Mouse (Mus musculus): ENCODE data around the gene Taf3. TPM values are rescaled to one million over a fixed set of nuclear protein-coding genes. Genes with fewer than 3 reads are reported as not detected.
A peak's percentile ranks its signal among the peaks of the same experiment; 100 is the strongest.

Taf3 gene
- polyA plus RNA-seq, 1 experiment from 2014 or later = 7.8 TPM

- H3K4me2 ChIP-seq = peak overlapping the region; percentile 55
- H3K9me3 ChIP-seq (replicated peaks) = no peaks in the 10 kb centered on the region
- no peak overlapping the region for H3K27ac ChIP-seq
- H3K4me3 ChIP-seq = peak overlapping the region; percentile 22
- no peak overlapping the region for H3K9ac ChIP-seq
- H3K27me3 ChIP-seq = no peaks in the 10 kb centered on the region
- H3K4me1 ChIP-seq (replicated peaks) = peaks cover 5% of the 10 kb centered on the region; the same call in 1 of the 2 replicates
- no peak for ATAC-seq (replicated peaks; ENCODE audit: insufficient number of reproducible peaks, insufficient read depth, low FRiP score, low read depth)
- 3% methylated on average over 11 of the region's 11 CpGs for WGBS
- no peaks in the 10 kb centered on the region for H3K36me3 ChIP-seq
These were observed 142.4 kb downstream of the Taf3 start for GRCm38 (mm10) chr2:9905995-9906394.

GRCm38 (mm10) chr2:9903854-9904560 lies 144.4 kb downstream of the Taf3 start:
- Histone ChIP-seq H3K4me2 (no peak overlapping the region), H3K4me1 (replicated peaks) (peaks cover 5% of the 10 kb centered on the region; the same call in 1 of the 2 replicates), H3K27ac (no peak overlapping the region), H3K9me3 (replicated peaks) (no peaks in the 10 kb centered on the region), H3K27me3 (peaks cover 12% of the 10 kb centered on the region), H3K9ac (no peak overlapping the region), H3K36me3 (no peaks in the 10 kb centered on the region), H3K4me3 (no peak overlapping the region)
- WGBS = 54% methylated on average over 14 of the region's 14 CpGs
- ATAC-seq (replicated peaks; ENCODE audit: insufficient number of reproducible peaks, insufficient read depth, low FRiP score, low read depth) = no peak

GRCm38 (mm10) chr2:9897846-9898245 lies 150.6 kb downstream of the Taf3 start:
- no peak for ATAC-seq (replicated peaks; ENCODE audit: insufficient number of reproducible peaks, insufficient read depth, low FRiP score, low read depth)
- Histone ChIP-seq H3K9me3 (replicated peaks) (no peaks in the 10 kb centered on the region), H3K27me3 (peaks cover 72% of the 10 kb centered on the region), H3K4me2 (no peak overlapping the region), H3K4me1 (replicated peaks) (peaks cover 10% of the 10 kb centered on the region), H3K4me3 (no peak overlapping the region), H3K27ac (no peak overlapping the region), H3K9ac (no peak overlapping the region), H3K36me3 (no peaks in the 10 kb centered on the region)
- WGBS = 29% methylated on average over 8 of the region's 8 CpGs

- no peak for ATAC-seq (replicated peaks; ENCODE audit: insufficient number of reproducible peaks, insufficient read depth, low FRiP score, low read depth)
- Histone ChIP-seq H3K27ac (no peak overlapping the region), H3K4me3 (peak overlapping the region; percentile 29), H3K4me1 (replicated peaks) (peaks cover 10% of the 10 kb centered on the region), H3K36me3 (no peaks in the 10 kb centered on the region), H3K9me3 (replicated peaks) (no peaks in the 10 kb centered on the region), H3K27me3 (peaks cover 84% of the 10 kb centered on the region), H3K9ac (no peak overlapping the region), H3K4me2 (peak overlapping the region; percentile 42)
- WGBS = 2% methylated on average over 22 of the region's 22 CpGs
These were observed 152.2 kb downstream of the Taf3 start for GRCm38 (mm10) chr2:9896097-9896770.

GRCm38 (mm10) chr2:9894836-9895593 lies 153.4 kb downstream of the Taf3 start:
- no peaks in the 10 kb centered on the region for H3K36me3 ChIP-seq
- 3% methylated on average over 19 of the region's 19 CpGs for WGBS
- no peak overlapping the region for H3K27ac ChIP-seq
- peaks cover 10% of the 10 kb centered on the region for H3K4me1 ChIP-seq (replicated peaks)
- H3K4me3 ChIP-seq = no peak overlapping the region
- no peak overlapping the region for H3K4me2 ChIP-seq
- H3K27me3 ChIP-seq = peaks cover 93% of the 10 kb centered on the region
- no peaks in the 10 kb centered on the region for H3K9me3 ChIP-seq (replicated peaks)
- no peak for ATAC-seq (replicated peaks; ENCODE audit: insufficient number of reproducible peaks, insufficient read depth, low FRiP score, low read depth)
- no peak overlapping the region for H3K9ac ChIP-seq

GRCm38 (mm10) chr2:9893272-9893953 lies 155.0 kb downstream of the Taf3 start:
- Histone ChIP-seq H3K4me3 (no peak overlapping the region), H3K9ac (no peak overlapping the region), H3K27me3 (peaks cover 95% of the 10 kb centered on the region), H3K4me1 (replicated peaks) (peaks cover 22% of the 10 kb centered on the region), H3K27ac (no peak overlapping the region), H3K9me3 (replicated peaks) (no peaks in the 10 kb centered on the region), H3K4me2 (no peak overlapping the region), H3K36me3 (no peaks in the 10 kb centered on the region)
- 2% methylated on average over 6 of the region's 6 CpGs for whole genome bisulfite sequencing
- ATAC-seq (replicated peaks; ENCODE audit: insufficient number of reproducible peaks, insufficient read depth, low FRiP score, low read depth) = no peak

GRCm38 (mm10) chr2:9892541-9892940 lies 155.9 kb downstream of the Taf3 start:
- H3K27ac ChIP-seq = no peak overlapping the region
- H3K9ac ChIP-seq = no peak overlapping the region
- peaks cover 22% of the 10 kb centered on the region for H3K4me1 ChIP-seq (replicated peaks)
- peaks cover 93% of the 10 kb centered on the region for H3K27me3 ChIP-seq
- no peak overlapping the region for H3K4me3 ChIP-seq
- 8% methylated on average over 7 of the region's 7 CpGs for WGBS
- no peaks in the 10 kb centered on the region for H3K36me3 ChIP-seq
- no peak overlapping the region for H3K4me2 ChIP-seq
- ATAC-seq (replicated peaks; ENCODE audit: insufficient number of reproducible peaks, insufficient read depth, low FRiP score, low read depth) = no peak
- H3K9me3 ChIP-seq (replicated peaks) = no peaks in the 10 kb centered on the region

GRCm38 (mm10) chr2:9890906-9891305 lies 157.5 kb downstream of the Taf3 start:
- no peak for ATAC-seq (replicated peaks; ENCODE audit: insufficient number of reproducible peaks, insufficient read depth, low FRiP score, low read depth)
- H3K36me3 ChIP-seq = no peaks in the 10 kb centered on the region
- H3K27me3 ChIP-seq = peaks cover 93% of the 10 kb centered on the region
- WGBS = 7% methylated on average over 5 of the region's 5 CpGs
- H3K27ac ChIP-seq = no peak overlapping the region
- no peak overlapping the region for H3K9ac ChIP-seq
- no peaks in the 10 kb centered on the region for H3K9me3 ChIP-seq (replicated peaks)
- no peak overlapping the region for H3K4me3 ChIP-seq
- no peak overlapping the region for H3K4me2 ChIP-seq
- H3K4me1 ChIP-seq (replicated peaks) = peaks cover 18% of the 10 kb centered on the region

- Histone ChIP-seq H3K36me3 (no peaks in the 10 kb centered on the region), H3K9ac (no peak overlapping the region), H3K4me3 (peak overlapping the region; percentile 38), H3K9me3 (replicated peaks) (no peaks in the 10 kb centered on the region), H3K27ac (no peak overlapping the region), H3K4me1 (replicated peaks) (peaks cover 12% of the 10 kb centered on the region), H3K4me2 (peak overlapping the region; percentile 68), H3K27me3 (peaks cover 93% of the 10 kb centered on the region)
- ATAC-seq (replicated peaks; ENCODE audit: insufficient number of reproducible peaks, insufficient read depth, low FRiP score, low read depth) = no peak
- WGBS = 5% methylated on average over 8 of the region's 8 CpGs
These were observed 158.1 kb downstream of the Taf3 start for GRCm38 (mm10) chr2:9890251-9890650.

- Histone ChIP-seq H3K4me1 (replicated peaks) (peaks cover 12% of the 10 kb centered on the region), H3K27ac (no peak within 1 kb of the TSS), H3K9ac (no peak within 1 kb of the TSS), H3K36me3 (no peaks in the 10 kb centered on the region), H3K4me3 (peak within 1 kb of the TSS; percentile 38), H3K4me2 (peak within 1 kb of the TSS; percentile 68), H3K9me3 (replicated peaks) (no peaks in the 10 kb centered on the region), H3K27me3 (peaks cover 93% of the 10 kb centered on the region)
- no peak for ATAC-seq (replicated peaks; ENCODE audit: insufficient number of reproducible peaks, insufficient read depth, low FRiP score, low read depth)
- 1% methylated on average over 23 of the region's 23 CpGs for WGBS
These were observed 158.7 kb downstream of the Taf3 start, which contains the start of gene Gata3 for GRCm38 (mm10) chr2:9889651-9890183. Gata3 (minus strand) TSS chr2:9890034.

Data from heart, embryonic 15.5 days (tissue).